Mouse (Mus musculus): ENCODE results near the gene Ubl4b. TPM values are rescaled to one million over a fixed set of nuclear protein-coding genes. Genes with fewer than 3 reads are reported as not detected.

Gene Ubl4b
- polyA plus RNA-seq, 1 experiment from 2014 or later = not detected

GRCm38 (mm10) chr3:107504542-107504941, 50.3 kb downstream of the Ubl4b start:
- H3K4me3 ChIP-seq (ENCODE audit: low read depth, low read length) = no peak overlapping the region
- no peaks in the 10 kb centered on the region for H3K27me3 ChIP-seq (ENCODE audit: control insufficient read depth, insufficient read depth, low read depth, low read length)
- ATAC-seq (ENCODE audit: low read depth) = no peak
- H3K4me2 ChIP-seq (ENCODE audit: low read depth, low read length) = no peak overlapping the region
- H3K27ac ChIP-seq (ENCODE audit: low read length) = no peak overlapping the region
- H3K36me3 ChIP-seq (ENCODE audit: control insufficient read depth, insufficient read depth) = no peaks in the 10 kb centered on the region
- H3K9ac ChIP-seq (ENCODE audit: low read depth, low read length) = no peak overlapping the region
- no peaks in the 10 kb centered on the region for H3K4me1 ChIP-seq (ENCODE audit: control insufficient read depth, low read depth, low read length)
- no peaks in the 10 kb centered on the region for H3K9me3 ChIP-seq (replicated peaks; ENCODE audit: control insufficient read depth, low read length)
- WGBS (ENCODE audit: insufficient replicate concordance) = 40% methylated on average over 1 of the region's 1 CpGs

DNA sequence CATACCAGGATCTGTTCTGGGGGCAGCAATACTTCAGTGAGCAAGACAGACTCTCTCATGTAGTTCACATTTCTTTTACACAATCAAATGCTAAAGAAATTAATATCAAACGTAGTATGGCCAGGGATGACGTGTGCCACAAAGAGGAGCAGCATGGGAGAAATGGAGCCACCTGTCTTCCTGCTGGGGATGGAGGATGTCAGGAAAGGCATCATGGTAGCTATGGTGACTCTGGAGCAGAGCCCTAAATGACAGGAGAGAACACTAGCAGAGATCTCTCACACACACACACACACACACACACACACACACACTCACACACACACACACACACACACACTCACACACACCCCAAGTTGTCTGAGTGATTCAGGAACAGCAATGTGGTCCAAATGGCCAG, 51.2 kb downstream of the Ubl4b start:
- Histone ChIP-seq H3K4me2 (ENCODE audit: low read depth, low read length) (no peak overlapping the region), H3K27me3 (ENCODE audit: control insufficient read depth, insufficient read depth, low read depth, low read length) (no peaks in the 10 kb centered on the region), H3K9me3 (replicated peaks; ENCODE audit: control insufficient read depth, low read length) (no peaks in the 10 kb centered on the region), H3K36me3 (ENCODE audit: control insufficient read depth, insufficient read depth) (no peaks in the 10 kb centered on the region), H3K4me1 (ENCODE audit: control insufficient read depth, low read depth, low read length) (no peaks in the 10 kb centered on the region), H3K4me3 (ENCODE audit: low read depth, low read length) (no peak overlapping the region), H3K9ac (ENCODE audit: low read depth, low read length) (no peak overlapping the region), H3K27ac (ENCODE audit: low read length) (no peak overlapping the region)
- WGBS (ENCODE audit: insufficient replicate concordance) = 51% methylated on average over 2 of the region's 2 CpGs
- ATAC-seq (ENCODE audit: low read depth) = no peak

Other genes starting within 250 kb of the Ubl4b start
- 8.1 and 8.2 TPM in 2 replicates for gene Rbm15, start 221.4 kb downstream of the Ubl4b start, polyA plus RNA-seq (2015; fragmentation: Nextera tagmentation; extraction: Ambion mirVana)
- 0.02 TPM in 1 of 2 replicates, not detected in the other for gene Kcnc4, start 95.5 kb downstream of the Ubl4b start, polyA plus RNA-seq (2015; fragmentation: Nextera tagmentation; extraction: Ambion mirVana)
- 0.08 and 0.33 TPM in 2 replicates for gene Slc6a17, start 37.1 kb downstream of the Ubl4b start, polyA plus RNA-seq (2015; fragmentation: Nextera tagmentation; extraction: Ambion mirVana)
- 0.09 TPM in 1 of 2 replicates, not detected in the other for gene Alx3, start 40.0 kb upstream of the Ubl4b start, polyA plus RNA-seq (2015; fragmentation: Nextera tagmentation; extraction: Ambion mirVana)
- not detected in 2 replicates for gene Gm10961, start 76.2 kb upstream of the Ubl4b start, polyA plus RNA-seq (2015; fragmentation: Nextera tagmentation; extraction: Ambion mirVana)
- 8.6 and 8.7 TPM in 2 replicates for gene Strip1, start 76.6 kb upstream of the Ubl4b start, polyA plus RNA-seq (2015; fragmentation: Nextera tagmentation; extraction: Ambion mirVana)
- gene Ahcyl1, start 141.5 kb upstream of the Ubl4b start, polyA plus RNA-seq (2015; fragmentation: Nextera tagmentation; extraction: Ambion mirVana) = 23.7 and 24.8 TPM in 2 replicates
- 6.0 and 7.9 TPM in 2 replicates for gene Csf1, start 205.4 kb upstream of the Ubl4b start, polyA plus RNA-seq (2015; fragmentation: Nextera tagmentation; extraction: Ambion mirVana)